In the genomic region with DNA sequence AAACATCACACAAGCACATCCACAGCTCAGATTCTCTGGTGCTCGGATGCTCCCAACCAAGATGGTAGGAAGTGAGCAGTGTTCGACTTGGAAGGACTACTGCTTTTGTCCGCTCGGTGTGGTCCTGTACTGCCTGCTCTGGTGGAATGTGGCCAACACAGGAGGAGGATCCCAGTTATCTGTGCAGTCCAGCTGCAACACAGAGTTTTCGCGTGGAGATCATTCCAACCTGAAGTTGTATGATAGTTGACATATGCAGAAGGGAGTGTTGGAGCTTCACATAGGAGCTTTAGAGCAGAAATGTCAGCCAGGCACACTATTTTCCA, we compare ENCODE assay signal across 1 mouse cellular context.
TF ChIP-seq lines count a peak whose summit lies in the region.

No protein-coding gene starts in this region.

TF ChIP-seq in MEL, 35 proteins besides CTCF, POLR2A, EP300 and RAD21:
- TF ChIP-seq TCF12 (IDR thresholded peaks at IDR 0.05; ENCODE audit: low read depth, low read length) (peak; percentile 40; the same call in 1 of the 2 replicates), TAL1 (IDR thresholded peaks at IDR 0.05; ENCODE audit: low read length) (peak; percentile 64), NRF1 (IDR thresholded peaks at IDR 0.05; ENCODE audit: insufficient read depth, low read depth, low read length, poor library complexity, severe bottlenecking) (no peak)
